Mouse (Mus musculus) G1E (cell line): ENCODE data around the gene Srpk1. TPM values are rescaled to one million over a fixed set of nuclear protein-coding genes. Genes with fewer than 3 reads are reported as not detected.

Source experiments
- ATAC-seq: 2 replicates; pipeline ENCODE4 v1.8.0; 2016; ENCODE audit warnings: mild to moderate bottlenecking; ENCODE audit not compliant: insufficient number of reproducible peaks, poor library complexity, low FRiP score, severe bottlenecking; ENCODE audit errors: extremely low read depth
- DNase-seq: peaks from one replicate; pipeline ENCODE4 v3.0.0; 2012; ENCODE audit warnings: low spot score
- H3K27me3 ChIP-seq: 2 replicates; pipeline ENCODE4 v1.6.1; 2012; ENCODE audit warnings: mild to moderate bottlenecking, low read length, inconsistent platforms; ENCODE audit not compliant: insufficient read depth
- H3K36me3 ChIP-seq: replicated peaks from 2 replicates; pipeline ENCODE3; 2012; ENCODE audit warnings: mild to moderate bottlenecking, inconsistent platforms
- H3K4me1 ChIP-seq: 2 replicates; pipeline ENCODE4 v1.6.1; 2012; ENCODE audit warnings: low read depth, low read length, inconsistent platforms, mixed read lengths; ENCODE audit not compliant: insufficient read depth
- H3K4me3 ChIP-seq: 2 replicates; pipeline ENCODE4 v1.5.1; 2012; ENCODE audit warnings: low read depth, mild to moderate bottlenecking, inconsistent platforms, low read length, moderate library complexity, mixed read lengths
- H3K9me3 ChIP-seq: replicated peaks from 2 replicates; pipeline ENCODE4 v1.6.1; 2012; ENCODE audit warnings: inconsistent platforms
- CTCF ChIP-seq: IDR thresholded peaks from 2 replicates; pipeline ENCODE4 v1.5.1; 2012; ENCODE audit warnings: low read depth, low read length, inconsistent platforms, mixed read lengths
- GATA1 ChIP-seq: IDR thresholded peaks from 2 replicates; pipeline ENCODE4 v1.6.1; 2012; ENCODE audit warnings: borderline replicate concordance, low read length, inconsistent platforms, mixed read lengths
- GATA2 ChIP-seq: IDR thresholded peaks from 2 replicates; pipeline ENCODE4 v1.6.1; 2012; ENCODE audit warnings: low read depth, low read length, inconsistent platforms, borderline replicate concordance
- POLR2AphosphoS5 ChIP-seq: IDR thresholded peaks from 2 replicates; pipeline ENCODE4 v1.6.1; 2012; ENCODE audit warnings: low read depth, low read length, inconsistent platforms; ENCODE audit not compliant: insufficient replicate concordance
- TAL1 ChIP-seq: conservative IDR thresholded peaks from 2 replicates; pipeline ENCODE4 v1.6.1; 2012; ENCODE audit warnings: low read depth, low read length, inconsistent platforms, mixed read lengths
- polyA plus RNA-seq: library from polyadenylated mRNA; stranded (reverse); fragments of >175 nt; gene quantifications from 2 replicates; pipeline ENCODE4 v1.2.3, GENCODE M21; 2012
- total RNA-seq, 2 experiments: library from RNA; stranded (forward) in 1 of 2; stranded (reverse) in 1 of 2; fragments of 200-1000 nt in 1 of 2; fragments of >200 nt in 1 of 2; fragmentation: Nextera tagmentation in 1 of 2; gene quantifications; 2 replicates each; pipeline ENCODE4 v1.2.3; 2014 to 2017

The Srpk1 gene
- total and polyA plus RNA-seq, 3 experiments, result 95.9 to 158 (median 112) TPM

- TF ChIP-seq CTCF (no peak), GATA2 (no peak), TAL1 (no peak), GATA1 (no peak), POLR2AphosphoS5 (no peak)
- ATAC-seq, result no peak
- peaks cover 27% of the 10 kb centered on the region for H3K27me3 ChIP-seq
These were observed 73.4 kb downstream of the Srpk1 start, which contains the start of gene Clpsl2 for GRCm38 (mm10) chr17:28549111-28549510. Gene Clpsl2 (plus strand): TSS chr17:28549411.

GRCm38 (mm10) chr17:28548550-28548949 lies 74.0 kb downstream of the Srpk1 start:
- ATAC-seq, result no peak
- no peaks in the 10 kb centered on the region for H3K9me3 ChIP-seq
- peaks cover 27% of the 10 kb centered on the region for H3K27me3 ChIP-seq
- DNase-seq, result no peak
- H3K4me1 ChIP-seq, result peaks cover 3% of the 10 kb centered on the region; the same call in 1 of the 2 replicates
- no peak overlapping the region for H3K4me3 ChIP-seq
- no peak for TF ChIP-seq TAL1
- H3K36me3 ChIP-seq, result no peaks in the 10 kb centered on the region

More at GRCm38 (mm10) chr17:28549111-28549510, 73.4 kb downstream of the Srpk1 start, which contains the start of gene Clpsl2:
- Histone ChIP-seq H3K9me3 (no peaks in the 10 kb centered on the region), H3K4me1 (peaks cover 3% of the 10 kb centered on the region; the same call in 1 of the 2 replicates), H3K4me3 (peak within 1 kb of the TSS; percentile 3; the same call in 1 of the 2 replicates), H3K36me3 (no peaks in the 10 kb centered on the region)
- DNase-seq, result no peak

- H3K9me3 ChIP-seq, result peaks cover under 1% of the 10 kb centered on the region
- ATAC-seq (no peak), DNase-seq (no peak)
- H3K4me1 ChIP-seq, result no peaks in the 10 kb centered on the region
- no peak overlapping the region for H3K4me3 ChIP-seq
- TF ChIP-seq CTCF (no peak), GATA2 (no peak), GATA1 (no peak), POLR2AphosphoS5 (no peak), TAL1 (no peak)
- H3K27me3 ChIP-seq, result peaks cover 27% of the 10 kb centered on the region
- H3K36me3 ChIP-seq, result no peaks in the 10 kb centered on the region
These were observed 75.6 kb downstream of the Srpk1 start for GRCm38 (mm10) chr17:28546925-28547324.

DNA sequence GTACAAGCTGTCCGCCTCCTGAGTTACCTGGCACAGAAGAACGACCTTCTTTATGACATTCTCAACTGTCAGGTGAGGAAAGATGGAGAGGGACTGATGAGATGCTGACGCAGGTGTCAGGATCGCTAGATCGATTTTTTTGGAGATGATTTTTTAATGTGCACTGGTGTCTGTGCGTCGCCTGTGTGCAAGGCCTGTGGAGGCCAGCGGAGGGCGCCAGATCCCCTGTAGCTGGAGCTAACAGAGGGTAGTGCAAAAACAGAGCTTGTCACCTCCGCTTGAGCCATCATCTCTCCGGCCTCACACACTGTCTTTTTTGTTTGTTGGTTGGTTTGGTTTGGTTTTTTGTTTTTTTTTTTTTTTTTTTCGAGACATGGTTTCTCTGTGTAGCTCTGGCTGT lies 84.6 kb downstream of the Srpk1 start:
- Histone ChIP-seq H3K9me3 (peaks cover 17% of the 10 kb centered on the region), H3K4me1 (no peaks in the 10 kb centered on the region), H3K4me3 (no peak overlapping the region), H3K27me3 (peaks cover 12% of the 10 kb centered on the region), H3K36me3 (no peaks in the 10 kb centered on the region)
- ATAC-seq, result no peak
- DNase-seq, result no peak
- TF ChIP-seq CTCF, result no peak

Other genes with a start within 250 kb of the Srpk1 start
- gene Fkbp5, start 105.2 kb downstream of the Srpk1 start, total RNA-seq (2014; fragmentation: Nextera tagmentation), result 11.7 and 16.4 TPM in 2 replicates
- 14.0 and 18.5 TPM in 2 replicates for gene Fkbp5, start 105.2 kb downstream of the Srpk1 start, total RNA-seq (2017)
- gene Fkbp5, start 105.2 kb downstream of the Srpk1 start, polyA plus RNA-seq, result 36.6 and 41.4 TPM in 2 replicates
- not detected in 2 replicates for gene Armc12, start 91.9 kb downstream of the Srpk1 start, total RNA-seq (2014; fragmentation: Nextera tagmentation)
- not detected in 2 replicates for gene Armc12, start 91.9 kb downstream of the Srpk1 start, total RNA-seq (2017)
- 0.07 TPM in 1 of 2 replicates, not detected in the other for gene Armc12, start 91.9 kb downstream of the Srpk1 start, polyA plus RNA-seq
- not detected in 2 replicates for gene Clpsl2, start 73.3 kb downstream of the Srpk1 start, total RNA-seq (2014; fragmentation: Nextera tagmentation)
- not detected in 2 replicates for gene Clpsl2, start 73.3 kb downstream of the Srpk1 start, total RNA-seq (2017)
- gene Clpsl2, start 73.3 kb downstream of the Srpk1 start, polyA plus RNA-seq, result not detected in 2 replicates
- not detected in 2 replicates for gene Clps, start 61.9 kb downstream of the Srpk1 start, total RNA-seq (2014; fragmentation: Nextera tagmentation)
- gene Clps, start 61.9 kb downstream of the Srpk1 start, total RNA-seq (2017), result not detected in 2 replicates
- not detected in 2 replicates for gene Clps, start 61.9 kb downstream of the Srpk1 start, polyA plus RNA-seq
- gene Lhfpl5, start 47.1 kb downstream of the Srpk1 start, total RNA-seq (2014; fragmentation: Nextera tagmentation), result not detected in 2 replicates
- gene Lhfpl5, start 47.1 kb downstream of the Srpk1 start, total RNA-seq (2017), result not detected in 2 replicates
- gene Lhfpl5, start 47.1 kb downstream of the Srpk1 start, polyA plus RNA-seq, result not detected in 2 replicates
- gene Slc26a8, start 67.5 kb upstream of the Srpk1 start, total RNA-seq (2014; fragmentation: Nextera tagmentation), result 2.5 and 3.2 TPM in 2 replicates
- 0.22 and 1.1 TPM in 2 replicates for gene Slc26a8, start 67.5 kb upstream of the Srpk1 start, total RNA-seq (2017)
- gene Slc26a8, start 67.5 kb upstream of the Srpk1 start, polyA plus RNA-seq, result 0.10 and 0.24 TPM in 2 replicates
- gene Mapk14, start 68.6 kb upstream of the Srpk1 start, total RNA-seq (2014; fragmentation: Nextera tagmentation), result 61.3 and 72.1 TPM in 2 replicates
- gene Mapk14, start 68.6 kb upstream of the Srpk1 start, total RNA-seq (2017), result 67.4 and 73.2 TPM in 2 replicates
- 55.9 and 79.6 TPM in 2 replicates for gene Mapk14, start 68.6 kb upstream of the Srpk1 start, polyA plus RNA-seq
- gene AC170998.1, start 103.4 kb upstream of the Srpk1 start, total RNA-seq (2014; fragmentation: Nextera tagmentation), result 5.0 and 5.6 TPM in 2 replicates
- 1.3 and 2.8 TPM in 2 replicates for gene AC170998.1, start 103.4 kb upstream of the Srpk1 start, total RNA-seq (2017)
- gene AC170998.1, start 103.4 kb upstream of the Srpk1 start, polyA plus RNA-seq, result not detected in 2 replicates
- not detected in 2 replicates for gene Mapk13, start 146.6 kb upstream of the Srpk1 start, total RNA-seq (2014; fragmentation: Nextera tagmentation)
- 0.22 TPM in 1 of 2 replicates, not detected in the other for gene Mapk13, start 146.6 kb upstream of the Srpk1 start, total RNA-seq (2017)
- gene Mapk13, start 146.6 kb upstream of the Srpk1 start, polyA plus RNA-seq, result not detected in 2 replicates
- gene Brpf3, start 178.4 kb upstream of the Srpk1 start, total RNA-seq (2014; fragmentation: Nextera tagmentation), result 62.4 and 87.3 TPM in 2 replicates
- gene Brpf3, start 178.4 kb upstream of the Srpk1 start, total RNA-seq (2017), result 3.4 and 5.7 TPM in 2 replicates
- 29.1 and 30.9 TPM in 2 replicates for gene Brpf3, start 178.4 kb upstream of the Srpk1 start, polyA plus RNA-seq
- not detected in 2 replicates for gene Pnpla1, start 235.7 kb upstream of the Srpk1 start, total RNA-seq (2014; fragmentation: Nextera tagmentation)
- gene Pnpla1, start 235.7 kb upstream of the Srpk1 start, total RNA-seq (2017), result 0.06 TPM in 1 of 2 replicates, not detected in the other
- gene Pnpla1, start 235.7 kb upstream of the Srpk1 start, polyA plus RNA-seq, result not detected in 2 replicates